Mouse (Mus musculus) CH12.LX (cell line): ENCODE data around the gene Ccdc6. TPM values are rescaled to one million over a fixed set of nuclear protein-coding genes. Genes with fewer than 3 reads are reported as not detected.

Experiments
- DNase-seq: peaks from one replicate; pipeline ENCODE4 v3.0.0-alpha.2; 2013; ENCODE audit errors: extremely low read depth
- H3K27ac ChIP-seq: 2 replicates; pipeline ENCODE4 v1.5.1; 2012; ENCODE audit warnings: low read depth, mild to moderate bottlenecking, control low read depth, moderate library complexity; ENCODE audit not compliant: insufficient read depth
- H3K27me3 ChIP-seq: replicated peaks from 2 replicates; pipeline ENCODE3; 2012; ENCODE audit warnings: inconsistent platforms
- H3K36me3 ChIP-seq, 2 experiments: replicated peaks in 1 of 2; 2 replicates each; pipeline versions ENCODE3 to v1.6.1; 2012; ENCODE audit warnings: inconsistent platforms in 1 of 2, low read length in 1 of 2, mild to moderate bottlenecking in 1 of 2, mixed read lengths in 1 of 2, moderate library complexity in 1 of 2; ENCODE audit not compliant: control insufficient read depth in 1 of 2, insufficient read depth in 1 of 2
- H3K4me1 ChIP-seq, 2 experiments: 2 replicates each; pipeline ENCODE4 v1.6.1; 2012; ENCODE audit warnings: inconsistent platforms in 1 of 2, moderate library complexity in 1 of 2; ENCODE audit not compliant: insufficient read depth in 2 of 2, control insufficient read depth in 1 of 2
- H3K4me2 ChIP-seq: 2 replicates; pipeline ENCODE4 v1.6.1; 2012; ENCODE audit warnings: low read depth, mild to moderate bottlenecking, control low read depth; ENCODE audit not compliant: poor library complexity, insufficient read depth, severe bottlenecking
- H3K4me3 ChIP-seq, 3 experiments: fragments of 150-350 bp in 1 of 3; sonication (generic) in 1 of 3; replicated peaks in 1 of 3; 2 replicates each; pipeline versions ENCODE3 to v1.5.1; 2011 to 2012; ENCODE audit warnings: low read depth in 2 of 3, low read length in 2 of 3, mild to moderate bottlenecking in 2 of 3, moderate library complexity in 2 of 3, control low read depth in 1 of 3, improper control_type of control experiment in 1 of 3, inconsistent platforms in 1 of 3, mixed read lengths in 1 of 3; ENCODE audit not compliant: poor library complexity in 1 of 3
- H3K79me2 ChIP-seq: replicated peaks from 2 replicates; pipeline ENCODE4 v1.6.1; 2012; ENCODE audit warnings: mild to moderate bottlenecking, moderate library complexity; ENCODE audit not compliant: control insufficient read depth, poor library complexity, insufficient read depth, severe bottlenecking; ENCODE audit errors: extremely low read depth
- H3K9ac ChIP-seq: 2 replicates; pipeline ENCODE4 v1.6.1; 2012; ENCODE audit warnings: low read depth, mild to moderate bottlenecking, control low read depth, moderate library complexity; ENCODE audit not compliant: insufficient read depth
- H3K9me3 ChIP-seq: replicated peaks from 2 replicates; pipeline ENCODE3; 2012; ENCODE audit warnings: low read length, inconsistent platforms, mixed read lengths
- BHLHE40 ChIP-seq: IDR thresholded peaks from 2 replicates; pipeline ENCODE4 v1.6.1; 2011; ENCODE audit warnings: mild to moderate bottlenecking, low read depth, low read length, improper control_type of control experiment
- CHD1 ChIP-seq: IDR thresholded peaks from 2 replicates; pipeline ENCODE4 v1.6.1; 2012; ENCODE audit warnings: low read depth, low read length, improper control_type of control experiment, inconsistent platforms
- CHD2 ChIP-seq: IDR thresholded peaks from 2 replicates; pipeline ENCODE4 v1.6.1; 2011; ENCODE audit warnings: low read length, improper control_type of control experiment
- E2F4 ChIP-seq: IDR thresholded peaks from 2 replicates; pipeline ENCODE4 v1.6.1; 2011; ENCODE audit warnings: low read depth, low read length, improper control_type of control experiment; ENCODE audit not compliant: insufficient replicate concordance
- ELF1 ChIP-seq: IDR thresholded peaks from 2 replicates; pipeline ENCODE4 v1.6.1; 2014; ENCODE audit warnings: low read depth, mild to moderate bottlenecking, inconsistent platforms, low read length, improper control_type of control experiment
- EP300 ChIP-seq: IDR thresholded peaks from 2 replicates; pipeline ENCODE4 v1.6.1; 2011; ENCODE audit warnings: low read length, improper control_type of control experiment
- IRF4 ChIP-seq: IDR thresholded peaks from 2 replicates; pipeline ENCODE4 v1.6.1; 2014; ENCODE audit warnings: low read depth, mild to moderate bottlenecking, inconsistent platforms, low read length, improper control_type of control experiment
- KAT2A ChIP-seq: IDR thresholded peaks from 2 replicates; pipeline ENCODE4 v1.6.1; 2012; ENCODE audit warnings: low read length, improper control_type of control experiment, inconsistent platforms; ENCODE audit not compliant: insufficient replicate concordance
- MAFK ChIP-seq: IDR thresholded peaks from 2 replicates; pipeline ENCODE4 v1.6.1; 2011; ENCODE audit warnings: low read length, improper control_type of control experiment; ENCODE audit not compliant: insufficient replicate concordance
- MAZ ChIP-seq: IDR thresholded peaks from 2 replicates; pipeline ENCODE4 v1.6.1; 2012; ENCODE audit warnings: low read depth, mild to moderate bottlenecking, inconsistent platforms, low read length, improper control_type of control experiment, moderate library complexity
- NELFE ChIP-seq: IDR thresholded peaks from 2 replicates; pipeline ENCODE4 v1.6.1; 2011; ENCODE audit warnings: low read depth, low read length, improper control_type of control experiment
- NRF1 ChIP-seq: IDR thresholded peaks from 2 replicates; pipeline ENCODE4 v1.6.1; 2014; ENCODE audit warnings: low read depth, mild to moderate bottlenecking, inconsistent platforms, low read length, improper control_type of control experiment, moderate library complexity
- PAX5 ChIP-seq: IDR thresholded peaks from 2 replicates; pipeline ENCODE4 v1.6.1; 2012; ENCODE audit warnings: low read length, inconsistent platforms, mixed read lengths
- POLR2A ChIP-seq: IDR thresholded peaks from 2 replicates; pipeline ENCODE4 v1.6.1; 2011; ENCODE audit warnings: low read depth, mild to moderate bottlenecking, improper control_type of control experiment, low read length
- RAD21 ChIP-seq: IDR thresholded peaks from 2 replicates; pipeline ENCODE4 v1.6.1; 2011; ENCODE audit warnings: low read depth, mild to moderate bottlenecking, low read length, improper control_type of control experiment, moderate library complexity
- RCOR1 ChIP-seq: conservative IDR thresholded peaks from 2 replicates; pipeline ENCODE4 v1.6.1; 2012; ENCODE audit warnings: low read depth, mild to moderate bottlenecking, inconsistent platforms, low read length, improper control_type of control experiment
- SIN3A ChIP-seq: IDR thresholded peaks from 2 replicates; pipeline ENCODE4 v1.6.1; 2012; ENCODE audit warnings: low read length, improper control_type of control experiment, inconsistent platforms
- TBP ChIP-seq: conservative IDR thresholded peaks from 2 replicates; pipeline ENCODE4 v1.6.1; 2011; ENCODE audit warnings: low read depth, low read length, improper control_type of control experiment
- USF1 ChIP-seq: IDR thresholded peaks from 2 replicates; pipeline ENCODE4 v1.6.1; 2014; ENCODE audit warnings: low read depth, mild to moderate bottlenecking, inconsistent platforms, low read length, improper control_type of control experiment
- ZC3H11A ChIP-seq: IDR thresholded peaks from 2 replicates; pipeline ENCODE4 v1.6.1; 2012; ENCODE audit warnings: low read depth, mild to moderate bottlenecking, inconsistent platforms, low read length, improper control_type of control experiment
- ZMIZ1 ChIP-seq: IDR thresholded peaks from 2 replicates; pipeline ENCODE4 v1.6.1; 2012; ENCODE audit warnings: low read depth, mild to moderate bottlenecking, inconsistent platforms, low read length, improper control_type of control experiment
- ZNF384 ChIP-seq: IDR thresholded peaks from 2 replicates; pipeline ENCODE4 v1.6.1; 2012; ENCODE audit warnings: low read depth, low read length, improper control_type of control experiment, inconsistent platforms
- dilution Hi-C: fragments of 300-500 bp; cut with MboI; formaldehyde crosslinking; loops from 2 replicates; pipeline ENCODE4 v1.14.3; 2020; ENCODE audit warnings: low sequenced_read_pairs; ENCODE audit not compliant: extremely low pct_unique_long_range_greater_than_20kb, extremely low pct_ligation_motif_present
- in situ Hi-C: fragments of 300-500 bp; cut with MboI; formaldehyde crosslinking; loops from 3 replicates; pipeline ENCODE4 v1.14.3; 2019; ENCODE audit warnings: low sequenced_read_pairs, low pct_ligation_motif_present, low pct_unique_long_range_greater_than_20kb, mixed read lengths
- polyA plus RNA-seq: library from polyadenylated mRNA; unstranded; fragments of >175 nt; gene quantifications from 2 replicates; pipeline ENCODE4 v1.2.1, GENCODE M21; 2012; ENCODE audit warnings: low read depth; ENCODE audit not compliant: insufficient read length
- total RNA-seq, 2 experiments: library from RNA; depleted of rRNA; stranded (reverse); fragments of 300-350 nt in 1 of 2; fragments of >200 nt in 1 of 2; gene quantifications; 2 replicates each; pipeline ENCODE4 v1.2.3; 2012 to 2014

Ccdc6 gene
- total and polyA plus RNA-seq, 3 experiments: 19.7 to 36.7 (median 33.5) TPM

DNA sequence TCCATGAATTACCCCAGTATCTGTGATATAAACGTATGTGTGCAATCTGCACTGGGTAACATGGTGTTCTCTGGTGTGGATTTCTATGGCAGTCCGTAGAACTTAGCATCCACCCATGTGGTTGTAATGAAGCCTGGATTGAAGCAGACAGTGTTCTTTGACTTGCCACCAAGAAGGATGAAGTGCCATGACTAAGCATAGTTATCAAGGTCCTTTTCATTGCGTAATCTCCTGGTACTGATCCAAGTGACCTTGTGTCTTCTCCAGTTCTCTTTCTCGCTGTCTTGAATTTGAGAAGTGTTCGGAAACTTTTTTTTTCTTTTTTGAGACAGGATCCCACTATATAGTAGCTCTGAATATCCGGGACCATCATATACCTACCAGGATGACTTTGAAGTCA, 127.7 kb downstream of the Ccdc6 start:
- Histone ChIP-seq H3K4me1 (no peaks in the 10 kb centered on the region), H3K4me2 (no peak overlapping the region), H3K9me3 (no peaks in the 10 kb centered on the region)
- in situ Hi-C loops: no loop called here
- DNase-seq: no peak
- TF ChIP-seq USF1 (no peak), POLR2A (no peak)
- TF ChIP-seq, all 38 proteins: peak for 0
- Histone ChIP-seq H3K4me3 (no peak overlapping the region), H3K79me2 (no peaks in the 10 kb centered on the region), H3K27ac (no peak overlapping the region), H3K36me3 (no peaks in the 10 kb centered on the region), H3K27me3 (no peaks in the 10 kb centered on the region), H3K9ac (no peak overlapping the region)
- dilution Hi-C loops: no loop called here

DNA sequence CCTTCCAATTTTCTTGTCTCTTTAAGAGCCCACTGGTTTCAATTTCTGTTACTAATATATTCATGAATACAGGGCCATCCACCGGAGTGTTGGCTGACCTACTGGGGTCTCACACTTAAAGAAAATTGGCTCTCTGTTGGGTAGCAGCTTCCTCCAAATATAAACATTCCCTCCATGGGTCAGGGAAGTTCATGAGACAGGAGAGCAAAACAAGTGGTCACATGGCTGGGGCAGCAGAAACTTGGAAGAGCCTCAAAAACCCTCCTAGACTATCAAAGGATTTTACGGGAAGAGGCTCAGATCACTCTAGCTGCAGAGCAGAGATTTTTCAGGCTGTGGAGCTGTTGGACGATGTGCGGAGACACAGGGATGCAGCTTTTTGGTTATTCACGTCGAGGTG, 128.8 kb downstream of the Ccdc6 start:
- DNase-seq: no peak
- in situ Hi-C loops: no loop called here

DNA sequence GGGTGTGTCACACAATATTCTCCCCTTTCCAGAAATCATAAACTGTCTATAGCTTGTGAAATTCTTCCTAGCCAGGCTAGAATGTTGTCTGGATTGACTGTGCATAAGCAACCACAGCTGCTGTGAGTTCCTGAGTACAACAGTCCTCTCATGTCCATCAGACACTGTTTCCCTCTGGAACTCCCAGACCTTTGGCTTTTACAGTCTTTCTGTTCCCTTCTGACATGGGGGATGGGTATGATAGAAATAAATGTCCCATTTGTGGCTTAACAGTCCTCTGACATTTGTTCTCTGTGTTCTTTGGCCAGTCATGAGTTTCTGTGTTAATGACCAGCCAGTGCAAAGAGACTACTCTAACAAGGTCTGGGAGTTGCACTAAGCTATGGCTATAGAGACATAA, 129.7 kb downstream of the Ccdc6 start:
- Histone ChIP-seq H3K27ac (no peak overlapping the region), H3K4me3 (no peak overlapping the region), H3K36me3 (no peaks in the 10 kb centered on the region), H3K9me3 (no peaks in the 10 kb centered on the region), H3K4me2 (no peak overlapping the region), H3K9ac (no peak overlapping the region), H3K27me3 (no peaks in the 10 kb centered on the region), H3K4me1 (peaks cover 0 to 3% of the 10 kb centered on the region in 2 experiments; a peak in 1 of 4 replicates), H3K79me2 (no peaks in the 10 kb centered on the region)
- no peak for TF ChIP-seq MAZ
- no peak for TF ChIP-seq BHLHE40
- TF ChIP-seq MAFK: no peak
- no peak for TF ChIP-seq PAX5
- TF ChIP-seq EP300: no peak
- TF ChIP-seq CHD2: no peak
- no peak for DNase-seq
- in situ Hi-C loops (no loop called here), dilution Hi-C loops (no loop called here)

More for the DNA sequence above, 128.8 kb downstream of the Ccdc6 start:
- H3K79me2 ChIP-seq: no peaks in the 10 kb centered on the region
- H3K36me3 ChIP-seq: no peaks in the 10 kb centered on the region
- no peaks in the 10 kb centered on the region for H3K27me3 ChIP-seq
- TF ChIP-seq SIN3A: no peak
- no peak for TF ChIP-seq RCOR1
- no peak for TF ChIP-seq KAT2A
- no peak for TF ChIP-seq IRF4
- TF ChIP-seq NELFE: no peak
- TF ChIP-seq ZNF384: no peak
- no peak for TF ChIP-seq USF1
- TF ChIP-seq ZMIZ1: no peak
- no peak for TF ChIP-seq TBP
- TF ChIP-seq E2F4: no peak
- no peak for TF ChIP-seq RAD21
- TF ChIP-seq CHD1: no peak
- no peak for TF ChIP-seq ZC3H11A
- TF ChIP-seq PAX5: no peak
- no peak for TF ChIP-seq POLR2A
- TF ChIP-seq NRF1: no peak
- no peak for TF ChIP-seq ELF1
- no peaks in the 10 kb centered on the region for H3K4me1 ChIP-seq
- dilution Hi-C loops: no loop called here
- no peak overlapping the region for H3K9ac ChIP-seq
- H3K9me3 ChIP-seq: no peaks in the 10 kb centered on the region
- H3K4me2 ChIP-seq: no peak overlapping the region
- H3K4me3 ChIP-seq: no peak overlapping the region
- no peak overlapping the region for H3K27ac ChIP-seq
